Mouse (Mus musculus): ENCODE results near the gene Olfr287. TPM values are rescaled to one million over a fixed set of nuclear protein-coding genes. Genes with fewer than 3 reads are reported as not detected.

Olfr287 gene
- not detected in 2 replicates for polyA plus RNA-seq (2015; fragmentation: Nextera tagmentation; extraction: Ambion mirVana)

GRCm38 (mm10) chr15:98220877-98221276 lies at the start of gene Olfr287, which contains the start of gene Gm44579:
Gene Olfr287, minus strand, starts transcription at chr15:98221056.
Gene Gm44579, minus strand, starts transcription at chr15:98220977.

GRCm38 (mm10) chr15:98257193-98257592 lies 36.3 kb upstream of the Olfr287 start, which contains the start of gene H1fnt:
Gene H1fnt, minus strand, starts transcription at chr15:98257293.

GRCm38 (mm10) chr15:98234350-98234749 lies 13.5 kb upstream of the Olfr287 start, which contains the start of gene Olfr286:
Gene Olfr286, minus strand, starts transcription at chr15:98234450.

GRCm38 (mm10) chr15:98195442-98195841 lies 25.4 kb downstream of the Olfr287 start, which contains the start of gene Olfr288:
Gene Olfr288, minus strand, starts transcription at chr15:98195542.

GRCm38 (mm10) chr15:98166963-98167644 lies 53.8 kb downstream of the Olfr287 start, which contains the start of gene Ccdc184:
Gene Ccdc184, plus strand, starts transcription at chr15:98167158.

GRCm38 (mm10) chr15:98165525-98165924 lies 55.3 kb downstream of the Olfr287 start, which contains the start of gene Asb8:
Gene Asb8, minus strand, starts transcription at chr15:98165625.

Other genes starting within 250 kb of the Olfr287 start
- gene Col2a1, start 216.4 kb downstream of the Olfr287 start, polyA plus RNA-seq (2015; fragmentation: Nextera tagmentation; extraction: Ambion mirVana) = 0.41 and 2.5 TPM in 2 replicates
- gene Pfkm, start 128.5 kb downstream of the Olfr287 start, polyA plus RNA-seq (2015; fragmentation: Nextera tagmentation; extraction: Ambion mirVana) = 27.5 and 33.3 TPM in 2 replicates
- 9.5 TPM in 2 replicates for gene Senp1, start 127.3 kb downstream of the Olfr287 start, polyA plus RNA-seq (2015; fragmentation: Nextera tagmentation; extraction: Ambion mirVana)
- 24.4 and 38.5 TPM in 2 replicates for gene Asb8, start 55.4 kb downstream of the Olfr287 start, polyA plus RNA-seq (2015; fragmentation: Nextera tagmentation; extraction: Ambion mirVana)
- gene Ccdc184, start 53.9 kb downstream of the Olfr287 start, polyA plus RNA-seq (2015; fragmentation: Nextera tagmentation; extraction: Ambion mirVana) = 2.5 and 6.1 TPM in 2 replicates
- not detected in 2 replicates for gene Olfr288, start 25.5 kb downstream of the Olfr287 start, polyA plus RNA-seq (2015; fragmentation: Nextera tagmentation; extraction: Ambion mirVana)
- not detected in 2 replicates for gene Gm44579, start 79 bp downstream of the Olfr287 start, polyA plus RNA-seq (2015; fragmentation: Nextera tagmentation; extraction: Ambion mirVana)
- not detected in 2 replicates for gene Olfr286, start 13.4 kb upstream of the Olfr287 start, polyA plus RNA-seq (2015; fragmentation: Nextera tagmentation; extraction: Ambion mirVana)
- gene H1fnt, start 36.2 kb upstream of the Olfr287 start, polyA plus RNA-seq (2015; fragmentation: Nextera tagmentation; extraction: Ambion mirVana) = not detected in 2 replicates
- gene Zfp641, start 75.1 kb upstream of the Olfr287 start, polyA plus RNA-seq (2015; fragmentation: Nextera tagmentation; extraction: Ambion mirVana) = 1.4 and 2.1 TPM in 2 replicates
- gene Olfr285, start 96.3 kb upstream of the Olfr287 start, polyA plus RNA-seq (2015; fragmentation: Nextera tagmentation; extraction: Ambion mirVana) = not detected in 2 replicates
- gene Olfr284, start 119.9 kb upstream of the Olfr287 start, polyA plus RNA-seq (2015; fragmentation: Nextera tagmentation; extraction: Ambion mirVana) = not detected in 2 replicates
- gene Olfr283, start 159.9 kb upstream of the Olfr287 start, polyA plus RNA-seq (2015; fragmentation: Nextera tagmentation; extraction: Ambion mirVana) = not detected in 2 replicates
- gene Olfr282, start 210.2 kb upstream of the Olfr287 start, polyA plus RNA-seq (2015; fragmentation: Nextera tagmentation; extraction: Ambion mirVana) = not detected in 2 replicates
- not detected in 2 replicates for gene Olfr281, start 231.5 kb upstream of the Olfr287 start, polyA plus RNA-seq (2015; fragmentation: Nextera tagmentation; extraction: Ambion mirVana)
- gene OR5BS1P, start 248.8 kb upstream of the Olfr287 start, polyA plus RNA-seq (2015; fragmentation: Nextera tagmentation; extraction: Ambion mirVana) = not detected in 2 replicates

Data from adrenal gland, postnatal 0 days (tissue).